Mouse (Mus musculus): ENCODE data around the gene Dynlrb1. TPM values are rescaled to one million over a fixed set of nuclear protein-coding genes. Genes with fewer than 3 reads are reported as not detected.

Gene Dynlrb1
- 246 TPM for polyA plus RNA-seq (2014; fragmentation: Illumina TruSeq; extraction: RNeasy Lipid Tissue Mini Kit (QIAGEN cat#74804); ENCODE audit: low read depth, low replicate concordance)

GRCm38 (mm10) chr2:155236362-155236992 is at the start of gene Dynlrb1:
TSS of gene Dynlrb1 (plus strand) at chr2:155236533.

GRCm38 (mm10) chr2:155276195-155276594 is 39.9 kb downstream of the Dynlrb1 start, which contains the start of gene Map1lc3a:
TSS of gene Map1lc3a (plus strand) at chr2:155276297.

Other genes starting within 250 kb of the Dynlrb1 start
- gene Gm14226, start 218.3 kb upstream of the Dynlrb1 start, polyA plus RNA-seq (2014; fragmentation: Illumina TruSeq; extraction: RNeasy Lipid Tissue Mini Kit (QIAGEN cat#74804); ENCODE audit: low read depth, low replicate concordance): 0.34 TPM
- 28.2 TPM for gene Ahcy, start 162.0 kb upstream of the Dynlrb1 start, polyA plus RNA-seq (2014; fragmentation: Illumina TruSeq; extraction: RNeasy Lipid Tissue Mini Kit (QIAGEN cat#74804); ENCODE audit: low read depth, low replicate concordance)
- 19.6 TPM for gene Itch, start 103.0 kb upstream of the Dynlrb1 start, polyA plus RNA-seq (2014; fragmentation: Illumina TruSeq; extraction: RNeasy Lipid Tissue Mini Kit (QIAGEN cat#74804); ENCODE audit: low read depth, low replicate concordance)
- gene Map1lc3a, start 39.8 kb downstream of the Dynlrb1 start, polyA plus RNA-seq (2014; fragmentation: Illumina TruSeq; extraction: RNeasy Lipid Tissue Mini Kit (QIAGEN cat#74804); ENCODE audit: low read depth, low replicate concordance): 905 TPM
- 37.9 TPM for gene Pigu, start 120.9 kb downstream of the Dynlrb1 start, polyA plus RNA-seq (2014; fragmentation: Illumina TruSeq; extraction: RNeasy Lipid Tissue Mini Kit (QIAGEN cat#74804); ENCODE audit: low read depth, low replicate concordance)
- 449 TPM for gene Trp53inp2, start 144.5 kb downstream of the Dynlrb1 start, polyA plus RNA-seq (2014; fragmentation: Illumina TruSeq; extraction: RNeasy Lipid Tissue Mini Kit (QIAGEN cat#74804); ENCODE audit: low read depth, low replicate concordance)
- gene Ncoa6, start 237.4 kb downstream of the Dynlrb1 start, polyA plus RNA-seq (2014; fragmentation: Illumina TruSeq; extraction: RNeasy Lipid Tissue Mini Kit (QIAGEN cat#74804); ENCODE audit: low read depth, low replicate concordance): 18.3 TPM